Mouse (Mus musculus) heart, embryonic 14.5 days (tissue): Measurements from ENCODE around the gene Cisd2. TPM values are rescaled to one million over a fixed set of nuclear protein-coding genes. Genes with fewer than 3 reads are reported as not detected.

Experiments used
- polyA plus RNA-seq: library from polyadenylated mRNA; unstranded; fragments of >200 nt; fragmentation: Nextera tagmentation; extraction: Ambion mirVana; gene quantifications from 2 replicates; pipeline ENCODE4 v1.2.1, GENCODE M21; 2014

Cisd2 gene
- polyA plus RNA-seq, 1 experiment from 2014 or later: 47.2 TPM

Other genes starting within 250 kb of the Cisd2 start
- gene Cenpe, start 211.4 kb downstream of the Cisd2 start, polyA plus RNA-seq: 19.4 and 20.0 TPM in 2 replicates
- 2.9 and 3.9 TPM in 2 replicates for gene Bdh2, start 142.7 kb downstream of the Cisd2 start, polyA plus RNA-seq
- 0.22 and 0.51 TPM in 2 replicates for gene Slc9b2, start 116.2 kb downstream of the Cisd2 start, polyA plus RNA-seq
- gene Slc9b1, start 75.9 kb downstream of the Cisd2 start, polyA plus RNA-seq: not detected in 2 replicates
- gene Ube2d3, start 14.2 kb upstream of the Cisd2 start, polyA plus RNA-seq: 476 and 485 TPM in 2 replicates
- 44.5 and 47.3 TPM in 2 replicates for gene Manba, start 61.7 kb upstream of the Cisd2 start, polyA plus RNA-seq